Mouse (Mus musculus) cerebellum, adult 9-10 months (tissue): ENCODE results near the gene Map2k5.

Experiments used
- DNase-seq: peaks from one replicate; pipeline ENCODE4 v3.0.0; 2022

The Map2k5 gene

DNA sequence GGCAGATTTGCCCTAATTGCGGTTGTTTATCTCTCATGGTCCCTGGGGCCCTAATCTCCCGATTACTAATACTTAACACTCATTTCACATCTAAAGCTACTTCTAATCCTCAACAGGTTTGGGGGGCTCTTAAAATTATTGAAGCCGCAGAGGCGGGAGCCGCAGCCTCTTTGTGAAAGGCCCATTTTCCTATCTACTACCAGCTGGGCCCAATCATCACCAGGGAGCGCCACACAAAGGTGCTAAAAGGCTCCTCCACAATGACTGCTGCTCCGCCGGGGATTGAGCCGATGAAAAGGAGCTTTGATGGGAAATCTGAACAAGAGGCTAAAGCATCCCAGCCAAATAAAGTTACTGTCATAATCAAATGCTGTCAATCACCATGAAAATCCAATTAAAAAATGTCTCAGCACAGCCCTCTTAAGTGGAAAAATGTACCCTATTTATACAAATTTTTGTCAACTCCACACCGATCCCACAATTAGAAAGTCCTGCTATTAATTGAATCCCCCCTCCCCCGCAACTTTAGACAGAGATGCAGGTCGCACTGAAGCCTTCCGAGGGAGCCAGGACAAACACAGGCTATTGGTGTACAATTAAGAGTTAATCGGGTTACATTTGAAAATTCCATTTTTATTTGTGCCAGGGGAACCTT, 195.3 kb downstream of the Map2k5 start:
- DNase-seq: no peak

DNA sequence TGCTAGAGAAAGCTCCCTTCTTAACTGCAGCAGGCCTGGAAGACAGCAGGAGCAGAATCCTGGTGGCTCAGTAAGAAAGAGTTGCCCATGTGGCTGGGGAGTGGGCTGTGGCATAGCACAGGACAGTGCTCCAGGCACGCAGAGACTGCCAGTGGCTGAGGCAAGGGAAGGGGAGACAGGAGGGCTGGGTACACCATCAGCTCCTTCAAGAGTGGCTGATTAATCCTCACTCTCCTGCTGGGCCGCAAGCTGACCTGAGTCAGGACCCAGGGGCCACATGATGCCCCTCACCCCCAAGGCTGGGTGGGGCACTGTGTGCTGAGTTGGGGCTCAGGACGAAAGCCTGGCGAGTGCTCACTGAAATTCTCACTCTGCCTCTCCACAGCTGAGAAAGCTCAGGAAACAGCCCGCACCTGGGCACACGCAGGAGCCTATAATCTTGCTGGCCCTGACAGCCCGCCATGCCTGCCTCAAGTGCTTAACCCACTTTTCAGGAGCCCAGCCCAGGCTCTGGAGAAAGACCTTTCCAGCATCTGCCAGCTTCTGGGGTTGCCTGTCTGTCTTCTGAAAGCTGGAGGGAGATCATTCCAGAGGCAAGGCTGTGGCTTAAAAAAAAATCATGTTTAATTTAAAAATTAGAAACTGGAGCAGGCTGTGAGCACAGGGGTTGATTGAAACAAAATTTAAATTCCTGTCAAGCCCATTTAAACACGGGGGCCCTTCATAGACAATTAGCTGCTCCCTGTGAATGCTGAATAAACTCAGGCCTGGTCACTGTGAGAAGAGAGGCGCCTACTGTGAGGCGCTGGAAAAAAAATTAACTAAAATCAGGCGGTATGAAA, 196.1 kb downstream of the Map2k5 start:
- DNase-seq: no peak

DNA sequence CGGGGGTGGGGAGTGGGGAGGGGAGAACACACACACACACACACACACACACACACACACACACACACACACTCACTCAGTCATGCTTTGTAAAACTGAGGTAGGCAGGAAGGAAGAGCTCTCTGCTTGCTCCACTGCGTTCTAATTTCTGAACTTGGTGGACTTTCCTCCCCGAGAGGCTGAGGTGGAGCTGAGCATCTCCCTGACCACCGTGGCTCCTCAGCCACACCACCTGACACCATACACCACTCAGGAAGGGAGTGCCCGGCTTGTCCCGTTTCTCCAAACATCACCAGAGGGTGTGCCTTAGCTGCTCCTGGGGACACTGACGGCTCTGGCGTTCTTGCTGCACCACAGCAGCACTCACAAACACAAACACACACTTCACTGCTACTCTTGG, 199.4 kb downstream of the Map2k5 start:
- DNase-seq: no peak

DNA sequence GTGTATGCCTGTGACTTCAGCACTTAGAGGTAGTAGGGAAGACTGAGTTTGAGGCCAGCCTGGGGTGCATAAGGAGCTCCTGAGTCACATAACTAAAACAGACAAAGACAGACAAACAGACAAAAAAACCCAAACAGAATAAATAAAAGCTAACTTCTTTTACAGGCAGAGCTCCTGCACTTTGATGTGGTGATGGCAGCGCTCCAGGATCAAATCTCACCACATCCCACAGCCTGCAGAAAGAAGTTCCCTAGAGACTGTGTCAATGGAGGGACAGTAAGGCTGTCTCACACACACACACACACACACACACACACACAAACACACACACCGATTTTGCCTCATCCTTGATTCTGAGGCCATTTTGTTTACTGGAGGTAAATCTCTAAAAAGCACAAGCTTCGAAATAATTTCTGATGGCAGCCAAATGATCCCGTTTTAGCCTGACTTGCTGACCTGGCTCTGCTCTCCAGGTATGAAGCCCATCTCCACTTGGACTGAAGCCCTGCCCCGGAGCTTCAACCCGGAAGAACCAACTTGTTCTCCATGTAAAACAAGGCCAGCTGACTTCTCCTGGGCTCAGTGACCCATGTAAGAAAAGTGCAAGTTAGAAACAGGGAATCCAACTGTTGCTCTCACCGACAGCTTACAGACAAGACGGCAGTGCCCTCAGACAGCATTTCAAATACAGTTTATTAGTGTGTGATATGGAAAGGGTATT, 203.5 kb downstream of the Map2k5 start:
- DNase-seq: no peak

DNA sequence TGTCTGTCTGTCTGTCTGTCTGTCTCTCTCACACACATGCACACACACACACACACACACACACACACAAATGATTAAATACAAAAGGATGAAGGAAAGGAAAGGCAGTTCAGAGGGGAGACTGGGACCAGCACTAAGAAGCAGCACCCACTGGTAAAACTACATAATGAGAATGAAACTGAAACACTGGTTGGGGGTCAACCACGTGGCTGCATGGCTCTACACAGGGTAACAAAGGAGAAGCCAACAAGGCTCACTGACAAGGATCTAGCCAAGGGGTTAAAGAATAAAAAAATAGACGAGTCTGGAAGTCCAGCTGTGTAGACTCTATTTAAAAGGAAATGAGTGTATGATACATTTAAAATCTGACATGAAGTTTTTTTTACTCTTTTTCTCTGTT, 205.8 kb downstream of the Map2k5 start:
- no peak for DNase-seq

DNA sequence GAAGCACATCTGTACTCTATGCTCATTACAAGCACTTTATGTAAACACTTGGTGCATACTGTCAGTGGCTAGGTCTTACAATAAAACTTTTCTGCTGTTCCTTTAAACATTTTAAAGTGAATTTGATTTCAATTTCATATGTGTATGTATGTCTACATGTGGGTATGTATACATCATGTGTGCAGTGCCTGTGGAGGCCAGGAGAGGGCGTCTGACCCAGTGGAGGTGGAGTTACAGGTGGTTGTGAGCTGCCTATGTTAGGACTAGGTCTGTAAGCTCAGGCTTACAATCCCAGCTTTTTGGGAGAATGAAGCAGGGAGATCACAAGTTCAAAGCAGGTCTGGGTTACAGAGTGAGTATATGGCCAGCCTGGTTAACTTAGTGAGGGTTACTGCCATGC, 208.6 kb downstream of the Map2k5 start:
- no peak for DNase-seq

DNA sequence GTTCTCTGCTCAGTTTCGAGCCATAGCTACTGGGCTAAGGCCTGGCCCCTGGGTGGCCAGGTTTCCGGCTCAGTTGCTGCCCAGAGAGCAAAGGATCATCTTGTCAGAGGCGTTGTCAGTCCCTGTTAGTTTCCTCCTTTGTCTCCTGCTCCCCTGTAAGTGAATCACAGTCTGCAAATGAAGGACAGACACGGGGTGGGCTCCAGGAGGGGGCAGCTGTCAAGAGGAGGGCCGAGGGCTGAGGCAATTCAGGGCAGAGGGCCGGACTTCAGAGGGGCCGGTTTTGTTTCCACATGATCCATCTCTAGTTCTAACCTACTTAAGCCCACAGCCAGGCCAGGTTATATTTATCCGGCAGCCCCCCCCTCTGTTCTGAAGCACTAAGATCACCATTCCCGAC, 212.6 kb downstream of the Map2k5 start:
- no peak for DNase-seq

DNA sequence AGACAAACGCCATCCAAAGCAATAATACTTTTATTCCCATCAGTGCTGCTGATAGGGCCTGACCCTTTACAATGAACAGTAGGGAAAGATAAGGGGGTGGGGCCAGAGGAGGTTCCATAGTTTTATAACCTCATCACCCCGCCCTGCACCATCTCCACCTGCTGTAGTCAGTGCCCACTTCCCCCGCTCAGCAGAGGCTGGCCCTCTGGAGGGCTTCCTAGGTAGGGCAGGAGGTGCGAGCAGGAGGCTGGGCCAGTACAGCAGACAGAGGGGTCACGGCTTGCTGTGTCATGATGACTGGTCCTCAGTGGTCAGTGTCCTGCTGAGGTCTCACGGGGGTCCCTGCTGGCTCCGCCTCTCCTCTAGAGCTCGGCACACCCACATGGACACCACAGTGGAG, 213.9 kb downstream of the Map2k5 start:
- no peak for DNase-seq

DNA sequence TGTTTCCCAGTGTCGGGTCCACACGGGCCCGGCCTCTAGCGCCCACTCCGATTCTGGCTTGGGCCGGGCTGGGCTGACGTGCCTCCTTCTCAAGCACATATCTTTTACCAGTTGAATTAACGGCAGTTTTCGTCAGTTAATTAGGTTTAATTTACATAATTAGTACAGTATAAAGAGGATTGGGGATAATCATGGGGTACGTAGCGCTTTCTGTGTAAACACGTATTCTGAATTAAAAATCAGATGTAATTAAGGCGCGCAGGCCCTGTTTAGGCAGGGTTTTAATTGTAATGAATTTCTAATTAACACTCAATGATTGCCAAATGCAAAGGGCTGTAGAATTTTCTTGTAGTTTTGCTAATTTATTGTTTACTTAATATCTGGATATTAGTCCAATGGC, 225.8 kb downstream of the Map2k5 start:
- no peak for DNase-seq

DNA sequence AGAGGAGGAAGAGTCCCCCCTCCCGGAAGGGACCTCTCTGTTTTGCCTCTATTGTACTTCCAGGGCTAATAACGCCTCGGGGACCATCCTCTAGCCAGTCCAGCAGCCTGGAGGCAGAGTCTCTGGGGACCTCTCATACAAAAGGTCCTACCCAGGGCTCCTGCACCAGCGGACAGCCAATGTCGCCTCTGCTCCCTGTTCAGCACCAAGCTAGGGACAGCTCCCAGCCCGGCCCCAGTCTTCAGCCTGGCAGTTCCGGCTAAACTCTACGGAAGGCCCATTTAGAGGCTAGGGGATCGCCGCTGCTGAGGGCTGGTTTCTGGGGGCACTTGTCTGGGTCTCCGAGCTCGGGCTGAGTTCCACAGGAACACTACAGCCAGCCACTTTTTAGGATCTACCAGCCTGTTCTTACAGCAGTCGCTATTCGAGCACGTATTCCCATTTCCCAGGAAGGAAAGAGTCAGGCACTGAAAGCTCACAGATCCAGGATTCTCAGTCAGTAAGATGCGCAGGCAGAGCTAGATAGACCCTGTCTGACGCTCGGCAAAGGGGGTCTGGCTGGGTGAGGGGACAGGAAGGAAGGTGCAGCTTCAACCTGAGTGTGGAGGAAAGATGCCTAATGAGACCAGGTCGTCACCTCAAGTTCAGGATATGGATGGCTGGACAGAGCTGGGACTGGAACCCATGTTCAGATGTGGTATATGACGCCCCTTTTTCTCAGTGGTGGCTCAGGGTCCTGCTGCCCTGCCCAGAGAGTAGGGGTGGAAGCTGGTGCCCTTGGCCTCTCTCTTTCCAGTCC, 226.4 kb downstream of the Map2k5 start:
- DNase-seq: no peak

DNA sequence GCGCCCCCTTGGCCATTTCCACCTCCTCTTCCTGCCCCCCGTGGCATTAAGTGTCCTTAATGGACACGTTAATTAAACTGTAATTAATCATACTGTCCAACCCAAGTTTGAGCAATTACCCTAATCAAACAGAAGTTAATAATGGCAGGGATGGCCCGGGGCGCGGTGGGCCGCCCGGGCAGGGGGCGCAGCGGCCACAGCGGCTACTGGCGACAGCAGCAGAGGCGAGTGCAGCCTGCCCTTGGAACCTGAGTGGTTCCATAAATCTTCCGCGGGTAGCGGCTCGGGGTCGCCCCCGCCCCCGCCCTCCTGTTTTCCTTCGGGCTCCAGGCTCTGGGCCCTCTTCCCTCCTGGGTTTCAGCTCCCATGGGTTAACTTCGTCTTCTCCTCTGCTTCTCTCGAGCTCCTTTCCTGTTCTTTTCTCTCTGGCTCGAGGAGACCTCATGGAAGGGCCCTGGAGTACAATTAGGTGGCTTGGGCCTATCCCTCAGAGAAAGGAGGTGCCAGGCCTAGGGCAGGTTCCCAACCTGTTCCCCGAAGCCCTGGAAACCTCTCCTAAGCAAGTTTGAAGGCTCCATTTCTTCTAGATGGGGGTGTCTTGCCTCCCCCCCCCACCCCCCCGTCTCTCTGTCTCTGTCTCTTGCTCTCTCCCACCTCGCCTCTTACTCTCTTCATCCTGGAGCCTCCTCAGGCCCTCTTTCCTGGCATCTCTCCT, 227.5 kb downstream of the Map2k5 start:
- no peak for DNase-seq

DNA sequence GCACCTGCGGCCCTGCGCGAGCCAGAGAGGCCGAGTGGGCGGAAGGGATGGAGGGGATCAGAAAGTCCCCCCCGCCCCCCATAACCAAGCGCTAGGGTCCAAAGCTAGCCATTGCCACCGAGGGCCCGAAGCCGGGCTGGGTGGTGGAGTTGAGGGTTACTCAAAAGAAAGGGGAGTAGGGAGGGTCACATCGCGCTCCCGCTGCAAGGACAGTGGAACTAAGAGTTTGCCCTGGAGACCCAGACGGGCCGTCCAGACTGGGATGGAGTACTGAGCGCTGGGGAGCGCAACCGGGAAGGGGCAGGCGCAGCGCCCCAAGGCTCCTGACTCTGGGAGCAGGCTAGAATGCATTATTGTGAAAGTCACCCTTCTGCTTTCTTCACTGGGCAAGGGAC, 228.3 kb downstream of the Map2k5 start:
- no peak for DNase-seq

DNA sequence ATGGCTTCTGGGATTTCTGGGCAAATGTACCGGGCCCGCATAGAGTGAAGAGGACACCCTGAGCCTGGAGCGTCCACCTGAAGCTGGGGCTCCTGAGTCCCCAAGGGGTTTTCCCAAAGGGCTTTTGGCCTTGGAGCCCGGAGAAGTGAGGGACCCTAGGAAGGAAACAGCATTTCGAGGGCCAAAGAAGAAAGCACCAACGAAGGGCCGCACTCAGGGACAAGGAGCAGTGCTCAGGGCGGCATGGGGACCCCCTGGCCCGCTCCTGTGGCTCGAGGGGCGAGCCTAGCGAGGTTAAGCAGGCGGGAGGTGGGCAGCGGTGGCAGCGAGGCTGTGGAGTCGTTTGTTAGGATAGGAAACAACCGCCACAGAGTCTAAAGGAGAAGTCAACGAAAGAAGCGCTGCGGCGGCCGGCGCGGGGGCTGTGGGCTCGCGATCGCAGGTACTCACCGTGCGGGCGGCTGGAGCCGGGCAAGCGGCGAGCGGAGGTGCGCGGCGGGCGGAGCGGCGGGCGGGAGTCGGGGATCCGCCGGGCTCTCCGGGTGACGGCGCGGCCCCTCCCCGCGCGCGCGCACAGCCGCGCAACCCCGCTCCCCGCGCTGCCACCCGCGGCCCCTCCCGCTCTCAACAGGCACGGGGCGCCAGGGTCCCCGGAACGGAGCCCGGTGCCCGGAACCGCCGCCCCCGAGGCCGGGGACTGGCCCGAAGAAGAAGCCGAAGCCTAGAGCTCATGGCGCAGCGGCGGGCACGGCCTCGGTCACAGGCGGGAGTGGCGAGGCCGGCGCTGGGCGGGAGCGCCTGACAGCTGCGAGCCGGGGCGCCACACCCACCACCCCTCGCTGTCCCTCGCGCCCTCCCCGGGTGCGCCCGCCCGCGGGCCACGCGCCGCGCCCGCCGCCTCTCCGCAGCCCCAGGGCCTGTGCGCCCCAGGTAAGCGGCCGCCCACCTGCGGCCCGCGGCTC, 229.0 kb downstream of the Map2k5 start, which contains the start of gene Skor1:
TSS of gene Skor1 (minus strand) at position 552 of the 962 bp plus-strand sequence.
- no peak for DNase-seq

DNA sequence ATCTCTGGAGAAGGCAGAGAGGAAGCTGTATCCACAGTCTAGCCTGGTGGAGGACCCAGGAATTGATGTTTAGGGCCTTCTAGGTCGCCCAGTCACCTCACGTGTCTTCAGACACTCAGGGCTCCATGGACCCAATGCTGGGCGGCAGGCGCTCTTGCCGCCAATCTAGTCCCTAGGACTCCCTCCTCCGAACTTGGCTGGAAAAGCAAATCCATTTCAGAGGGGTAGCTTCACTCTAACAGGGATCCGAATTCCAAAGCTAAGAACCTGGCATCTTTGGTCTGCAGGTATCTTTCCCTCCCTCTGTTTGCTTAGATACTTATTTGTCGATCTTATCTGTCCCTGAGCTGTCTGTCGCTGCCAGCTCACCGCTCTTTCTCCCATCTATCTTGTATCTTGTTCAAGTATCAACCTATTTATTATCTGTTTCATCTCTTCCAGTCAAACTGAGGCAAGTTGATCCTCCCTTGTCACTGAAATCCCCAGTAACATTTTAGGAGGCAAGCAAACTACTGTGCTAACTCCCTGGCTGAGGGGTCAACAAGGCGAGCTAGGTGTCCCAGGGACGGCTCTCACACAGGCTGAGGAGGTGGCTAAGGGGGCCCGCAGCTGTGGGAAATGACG, 229.8 kb downstream of the Map2k5 start:
- DNase-seq: no peak

DNA sequence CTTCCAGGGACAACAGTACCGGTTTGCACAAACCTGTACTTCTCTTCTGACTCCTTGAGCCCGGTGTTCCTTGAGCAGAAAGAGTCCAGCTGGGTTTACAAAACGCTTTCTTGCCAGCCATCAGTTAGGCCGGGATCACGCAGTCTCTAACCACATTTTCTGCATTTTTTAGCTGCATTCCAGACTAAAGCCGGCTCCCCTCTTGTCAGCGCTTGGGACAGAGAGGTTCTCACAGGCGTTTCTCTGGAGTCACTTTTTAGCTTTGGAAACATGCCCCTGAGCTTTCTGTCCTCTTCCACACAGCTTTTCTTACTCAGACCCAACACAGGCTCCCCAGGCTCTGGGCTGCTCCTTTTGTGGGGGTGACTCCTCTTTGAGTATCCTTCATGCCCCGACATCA, 230.4 kb downstream of the Map2k5 start:
- DNase-seq: no peak

DNA sequence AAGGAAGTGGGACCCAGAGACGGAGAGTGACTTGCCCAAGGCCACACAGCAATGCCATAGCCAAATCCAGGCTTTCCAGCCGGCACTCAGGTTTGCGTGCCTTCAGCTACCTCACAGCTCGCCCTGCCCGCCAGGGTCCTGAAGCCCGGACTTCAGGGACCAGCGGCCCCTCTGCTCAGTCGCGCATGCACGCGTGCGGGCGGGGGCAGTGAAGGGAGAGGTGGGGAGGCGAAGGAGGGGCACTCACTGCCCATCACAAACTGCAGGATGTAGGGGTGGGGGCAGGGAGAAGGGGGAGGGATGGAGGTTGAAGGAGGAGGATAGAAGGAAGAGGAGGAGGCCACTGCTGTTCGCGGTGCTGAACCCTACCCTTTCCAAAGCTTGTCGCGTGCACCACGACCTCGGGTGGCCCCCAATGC, 230.8 kb downstream of the Map2k5 start:
- no peak for DNase-seq

DNA sequence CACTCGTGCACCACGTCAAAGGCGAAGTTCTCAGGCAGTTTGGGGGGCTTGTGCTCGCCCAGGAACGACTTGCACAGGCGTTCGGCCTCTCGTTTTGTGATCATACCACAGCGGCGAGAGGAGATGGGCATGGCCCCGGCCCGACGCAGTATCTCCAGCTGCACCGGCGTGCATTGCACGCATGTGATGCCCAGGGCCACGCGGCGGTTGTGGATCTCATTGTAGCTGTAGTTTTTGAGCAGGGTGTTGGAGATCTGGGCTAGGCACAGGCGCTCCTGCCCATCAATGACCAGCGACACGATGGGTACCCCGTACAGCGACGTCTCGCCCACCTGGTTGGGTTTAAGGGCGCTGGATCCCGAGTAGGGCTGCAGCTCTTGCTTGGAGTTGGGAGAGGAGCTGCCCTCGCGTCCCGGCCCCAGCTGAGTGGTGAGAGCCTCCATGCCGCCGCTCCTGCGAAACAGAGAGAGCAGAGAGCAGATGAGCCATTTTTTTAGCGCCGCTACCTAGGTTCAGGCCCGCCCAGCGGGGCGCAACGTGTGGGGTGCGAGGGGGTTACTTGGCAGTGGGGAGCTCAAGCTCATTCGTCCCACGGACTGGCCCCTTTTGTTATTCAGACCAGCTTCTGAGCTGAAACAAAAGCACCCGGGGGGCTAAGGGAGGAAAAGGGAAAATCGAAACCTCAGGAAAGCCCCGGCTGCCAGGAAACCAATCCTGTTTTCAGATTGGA, 231.4 kb downstream of the Map2k5 start:
- DNase-seq: no peak

DNA sequence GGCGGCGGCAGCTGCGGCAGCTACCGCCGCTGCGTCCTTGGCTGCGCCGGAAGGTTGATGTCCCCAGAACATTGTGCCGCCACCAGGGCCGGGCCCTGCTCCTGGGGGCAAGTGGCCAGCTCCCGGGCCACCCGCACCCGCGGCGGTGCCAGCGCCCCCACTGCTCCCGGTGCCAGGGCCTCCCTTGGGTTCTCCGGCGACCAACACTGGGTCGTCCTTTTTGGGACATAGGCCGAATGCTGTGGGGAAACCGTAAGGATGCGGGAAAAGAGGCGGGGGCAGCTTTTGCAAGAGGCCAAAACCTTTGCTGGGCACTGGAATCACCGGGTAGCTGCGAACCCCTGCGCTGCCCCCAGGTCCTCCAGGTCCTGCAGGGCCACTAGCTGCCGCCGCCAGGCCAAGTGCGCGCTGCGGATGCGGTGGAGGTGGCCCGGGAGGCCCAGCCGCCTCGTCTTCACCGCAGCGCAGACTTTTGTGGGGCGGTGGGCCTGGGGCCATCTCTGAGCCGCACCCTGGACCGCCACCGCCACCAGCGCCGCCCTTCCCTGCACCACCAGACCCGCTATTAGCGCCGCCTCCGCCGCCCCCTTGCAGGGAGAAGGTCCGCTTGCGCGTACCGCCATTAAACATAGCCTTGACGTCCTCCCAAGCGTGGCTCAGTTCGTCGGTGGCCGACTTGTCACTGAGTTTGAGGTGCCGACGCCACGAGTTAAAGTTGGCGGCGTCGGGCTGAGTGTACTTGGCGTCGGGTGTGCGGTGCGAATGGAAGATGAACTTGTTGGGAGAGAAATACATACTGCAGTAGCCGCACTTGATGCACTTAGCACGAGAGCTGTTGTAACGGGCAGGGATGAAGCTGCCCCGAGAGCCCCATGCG, 232.2 kb downstream of the Map2k5 start:
- DNase-seq: no peak
